Mouse (Mus musculus) spleen, adult 2 months (tissue): Measurements from ENCODE around the gene Tmco1.

Source experiments
- CTCF ChIP-seq: fragments of 200-500 bp; IDR thresholded peaks from 2 replicates; pipeline ENCODE4 v1.5.1; 2011; ENCODE audit warnings: mild to moderate bottlenecking, inconsistent platforms; ENCODE audit not compliant: insufficient read depth, insufficient read length, insufficient replicate concordance; ENCODE audit errors: extremely low read depth
- POLR2A ChIP-seq: fragments of 200-500 bp; IDR thresholded peaks from 2 replicates; pipeline ENCODE4 v1.6.1; 2011; ENCODE audit warnings: low read depth, low read length, inconsistent platforms

DNA sequence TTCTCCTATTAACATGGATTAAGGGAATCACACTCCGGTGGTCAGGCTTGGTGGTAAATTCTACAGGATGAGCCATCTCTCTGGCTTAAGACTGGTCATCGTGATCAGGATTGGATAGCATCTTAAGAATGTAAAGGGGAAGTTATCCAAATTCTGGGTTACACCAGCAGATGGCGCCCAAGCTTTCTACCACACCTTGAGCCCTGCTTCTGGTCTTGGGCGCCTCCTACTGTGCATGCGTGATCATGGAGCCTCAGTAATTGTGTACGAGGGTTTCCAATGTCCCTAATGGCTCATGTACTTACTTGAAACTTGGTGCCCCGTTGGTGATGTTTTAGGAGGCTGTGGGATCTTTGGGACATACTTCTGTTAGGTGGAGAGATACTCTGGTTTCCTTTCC is 61.7 kb downstream of the Tmco1 start:
- no peak for TF ChIP-seq POLR2A
- TF ChIP-seq CTCF: peak; percentile 98
